Mouse (Mus musculus): Measurements from ENCODE around the gene Desi1.
A peak's percentile ranks its signal among the peaks of the same experiment; 100 is the strongest.
"Not testable (repeated sequence)": the region's sequence is repeated elsewhere in the genome, so short reads cannot be mapped to it uniquely, and the experiment has no call there.

Gene Desi1

DNA sequence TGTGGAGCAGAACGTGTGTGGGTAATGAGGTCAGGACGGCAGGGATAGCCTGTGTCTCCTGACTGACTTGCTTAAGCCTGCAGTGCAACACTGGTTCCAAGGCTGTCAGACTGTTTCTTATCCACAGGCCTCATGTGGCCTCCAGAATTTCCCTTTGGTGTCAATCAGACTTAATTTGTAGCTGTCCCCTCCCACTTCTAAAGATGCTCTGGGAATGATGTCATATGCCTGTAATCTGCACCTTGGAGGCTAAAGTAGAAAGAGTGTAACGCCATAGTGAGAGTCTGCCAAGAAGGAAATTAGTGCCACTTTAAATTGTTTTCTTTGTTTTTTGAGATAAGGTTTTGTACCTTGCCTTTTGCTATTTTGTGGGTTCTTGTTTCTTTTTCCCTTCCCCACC is 14.4 kb downstream of the Desi1 start:
- DNase-seq (ENCODE audit: low spot score): no peak

DNA sequence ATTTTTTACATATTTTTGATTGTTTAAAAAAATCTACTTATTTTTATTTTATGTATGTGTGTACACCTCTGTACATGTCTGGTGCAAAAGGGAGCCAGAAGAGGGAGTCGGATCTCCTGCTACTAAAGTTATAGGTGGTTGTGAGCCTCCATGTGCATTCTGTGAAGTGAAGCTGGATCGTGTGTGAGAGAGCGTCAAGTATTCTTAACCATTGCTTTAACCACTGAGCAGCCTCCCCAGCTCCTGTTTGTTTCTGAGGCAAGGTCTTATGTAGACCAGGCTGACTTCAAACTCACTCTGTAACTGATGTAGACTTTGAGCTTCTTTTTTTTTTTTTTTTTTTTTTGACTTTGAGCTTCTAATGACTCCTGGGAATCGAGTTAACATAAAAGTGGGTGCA is 16.2 kb downstream of the Desi1 start:
- DNase-seq (ENCODE audit: low spot score): no peak

DNA sequence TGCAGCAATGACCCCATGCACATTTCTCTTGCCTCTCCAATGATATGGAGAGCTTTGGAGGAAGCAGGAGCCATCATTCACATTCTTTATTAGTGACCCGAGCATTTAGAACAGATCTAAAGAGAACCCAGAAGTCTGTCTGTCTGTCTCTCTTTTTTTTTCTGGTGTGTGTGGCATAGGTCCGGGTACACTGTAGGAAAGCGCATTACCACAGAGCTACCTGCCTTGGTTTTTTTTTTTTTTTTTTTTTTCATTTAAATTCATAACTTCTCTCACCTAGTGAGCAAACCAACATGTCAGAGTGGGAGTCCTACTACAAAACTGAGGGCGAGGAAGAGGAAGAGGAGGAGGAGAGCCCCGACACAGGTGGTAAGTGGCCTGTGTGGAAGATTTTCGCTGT is 16.8 kb downstream of the Desi1 start:
- DNase-seq (ENCODE audit: low spot score): no peak

DNA sequence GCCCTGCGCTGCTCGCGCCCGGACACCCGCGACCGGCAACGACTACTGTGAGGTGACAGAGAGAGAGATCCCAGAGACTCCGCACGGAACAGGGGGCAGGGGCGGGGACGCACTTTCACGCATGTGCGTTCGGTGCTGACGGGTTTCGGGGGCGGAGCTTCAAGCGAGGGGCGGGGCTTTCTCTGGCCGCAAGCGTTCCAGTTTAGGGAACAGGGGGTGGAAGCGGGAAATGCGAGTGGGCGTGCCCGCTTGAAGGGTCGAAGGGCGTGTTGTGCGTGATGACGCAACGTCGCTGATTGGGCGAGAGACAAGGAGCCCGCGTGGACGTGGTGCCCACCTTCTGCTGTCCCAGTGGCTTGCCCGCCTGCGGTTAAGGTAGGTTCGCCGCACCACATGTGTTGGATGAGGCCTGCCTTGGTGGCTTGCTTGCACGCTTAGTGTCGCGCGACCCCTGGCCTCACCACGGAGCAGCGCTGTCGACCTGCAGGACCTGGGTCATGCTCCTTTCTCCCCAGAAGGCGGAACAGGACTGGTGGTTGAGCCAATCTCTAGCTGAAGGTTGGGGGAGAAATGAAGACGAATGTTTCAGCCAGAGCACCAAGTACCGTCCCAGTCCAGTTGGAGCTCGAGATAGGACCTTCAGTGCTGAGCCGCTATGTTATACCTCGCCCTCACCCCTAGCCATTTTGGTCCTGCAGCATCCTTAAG is 17.4 kb downstream of the Desi1 start:
- DNase-seq (ENCODE audit: low spot score): peak; percentile 99

DNA sequence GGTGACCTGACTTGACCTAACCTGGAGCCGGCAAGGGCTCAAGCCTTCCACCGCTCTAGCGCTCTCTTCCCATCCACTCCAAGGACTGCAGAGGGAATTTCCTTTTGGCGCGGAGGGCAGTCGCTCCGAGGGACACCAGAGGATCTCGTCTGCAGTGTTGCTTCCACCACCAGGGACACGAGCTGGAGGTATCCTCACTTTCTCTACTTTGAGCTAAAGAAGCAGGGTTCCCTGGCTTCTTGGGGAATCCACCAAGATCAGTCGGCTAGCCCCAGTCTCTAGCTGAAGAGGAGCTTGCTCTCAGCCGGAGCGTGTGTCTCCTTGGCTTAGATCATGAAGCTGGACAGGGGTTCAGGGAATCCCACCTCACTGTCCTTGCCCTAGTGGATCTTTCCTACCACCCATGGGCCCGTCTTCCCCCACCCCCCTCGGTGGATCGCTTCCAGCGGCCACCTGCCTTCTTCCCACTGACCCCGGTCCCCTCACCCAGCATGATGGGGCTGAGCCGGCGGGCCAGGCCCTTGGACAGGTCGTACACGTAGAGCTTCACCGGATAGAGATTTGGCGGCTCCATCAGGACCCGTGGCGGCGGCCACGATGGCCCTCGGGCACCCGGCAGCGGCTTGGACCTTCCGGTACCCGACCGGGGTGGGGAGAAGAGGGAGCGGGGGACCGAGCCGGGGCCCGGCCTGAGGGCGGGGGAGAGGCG is 18.1 kb downstream of the Desi1 start:
- DNase-seq (ENCODE audit: low spot score): no peak

- no peak for DNase-seq (ENCODE audit: low spot score)
These were observed 18.8 kb downstream of the Desi1 start for GRCm38 (mm10) chr15:82014745-82015391.

GRCm38 (mm10) chr15:82011947-82012346 is 21.7 kb downstream of the Desi1 start:
- no peak for DNase-seq (ENCODE audit: low spot score)

DNA sequence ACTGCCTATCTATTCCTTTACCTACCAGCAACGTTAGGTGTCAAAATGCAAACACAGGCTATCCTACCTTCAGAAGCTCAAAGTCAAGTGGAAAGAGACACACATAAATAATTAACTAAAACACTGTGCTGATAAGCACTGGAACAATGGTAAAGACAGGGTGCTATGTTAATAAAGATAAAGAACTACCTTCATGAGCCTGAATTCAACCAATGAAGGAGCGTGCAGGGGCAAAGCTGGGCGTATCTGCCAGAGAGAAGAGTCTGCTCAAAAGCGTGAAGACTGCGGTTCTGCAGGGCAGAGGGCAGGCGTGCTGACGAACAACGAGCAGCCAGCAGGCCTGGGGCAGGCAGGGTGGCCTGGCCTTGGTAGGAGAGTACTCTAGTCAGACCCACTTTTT is 29.4 kb downstream of the Desi1 start:
- DNase-seq (ENCODE audit: low spot score): no peak

DNA sequence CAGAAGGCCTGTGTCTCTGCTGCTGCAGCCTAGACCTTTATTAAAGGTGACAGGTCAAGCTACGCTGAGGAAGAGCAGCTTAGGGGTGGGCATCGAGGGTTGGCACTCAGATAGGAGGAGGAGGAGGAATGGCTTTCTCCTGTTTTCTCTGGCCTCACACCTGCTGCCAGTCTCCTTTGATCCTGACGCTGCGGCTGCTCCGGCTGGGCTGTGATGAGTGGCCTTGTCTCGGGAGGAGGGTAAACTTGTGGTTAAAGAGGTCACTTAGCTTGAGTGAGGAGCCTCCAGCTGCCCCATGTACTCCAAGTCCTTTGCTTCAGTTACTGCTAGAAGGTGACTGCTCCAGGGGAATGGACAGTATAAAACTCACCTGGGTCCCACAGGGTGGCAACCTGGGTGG is 39.7 kb downstream of the Desi1 start:
- no peak for DNase-seq (ENCODE audit: low spot score)

DNA sequence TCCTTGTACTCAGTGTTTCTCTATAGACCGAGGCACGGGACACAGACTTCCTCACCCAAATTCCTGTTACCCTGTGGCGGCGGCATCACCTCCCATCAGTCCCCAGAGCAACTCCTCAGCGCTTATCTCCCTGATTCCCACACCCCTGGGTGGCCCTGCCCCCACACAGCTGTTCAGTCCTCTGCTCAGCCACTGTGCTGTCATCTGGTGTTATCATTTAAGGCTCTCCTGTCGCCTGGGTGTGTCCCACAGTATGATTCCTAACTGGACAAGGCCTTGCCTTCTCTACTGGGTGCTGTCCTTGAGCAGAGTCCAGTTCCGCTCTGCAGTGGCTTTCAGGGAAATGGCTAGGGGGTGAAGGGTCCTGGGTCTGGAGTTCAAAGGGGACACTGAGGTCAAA is 43.1 kb downstream of the Desi1 start:
- no peak for DNase-seq (ENCODE audit: low spot score)

GRCm38 (mm10) chr15:81989371-81990062 is 44.1 kb downstream of the Desi1 start:
- peak; percentile 79 for DNase-seq (ENCODE audit: low spot score)

GRCm38 (mm10) chr15:81987646-81988045 is 46.0 kb downstream of the Desi1 start, which contains the start of gene Xrcc6:
TSS of gene Xrcc6 (plus strand) at chr15:81987835.
- DNase-seq (ENCODE audit: low spot score): no peak

DNA sequence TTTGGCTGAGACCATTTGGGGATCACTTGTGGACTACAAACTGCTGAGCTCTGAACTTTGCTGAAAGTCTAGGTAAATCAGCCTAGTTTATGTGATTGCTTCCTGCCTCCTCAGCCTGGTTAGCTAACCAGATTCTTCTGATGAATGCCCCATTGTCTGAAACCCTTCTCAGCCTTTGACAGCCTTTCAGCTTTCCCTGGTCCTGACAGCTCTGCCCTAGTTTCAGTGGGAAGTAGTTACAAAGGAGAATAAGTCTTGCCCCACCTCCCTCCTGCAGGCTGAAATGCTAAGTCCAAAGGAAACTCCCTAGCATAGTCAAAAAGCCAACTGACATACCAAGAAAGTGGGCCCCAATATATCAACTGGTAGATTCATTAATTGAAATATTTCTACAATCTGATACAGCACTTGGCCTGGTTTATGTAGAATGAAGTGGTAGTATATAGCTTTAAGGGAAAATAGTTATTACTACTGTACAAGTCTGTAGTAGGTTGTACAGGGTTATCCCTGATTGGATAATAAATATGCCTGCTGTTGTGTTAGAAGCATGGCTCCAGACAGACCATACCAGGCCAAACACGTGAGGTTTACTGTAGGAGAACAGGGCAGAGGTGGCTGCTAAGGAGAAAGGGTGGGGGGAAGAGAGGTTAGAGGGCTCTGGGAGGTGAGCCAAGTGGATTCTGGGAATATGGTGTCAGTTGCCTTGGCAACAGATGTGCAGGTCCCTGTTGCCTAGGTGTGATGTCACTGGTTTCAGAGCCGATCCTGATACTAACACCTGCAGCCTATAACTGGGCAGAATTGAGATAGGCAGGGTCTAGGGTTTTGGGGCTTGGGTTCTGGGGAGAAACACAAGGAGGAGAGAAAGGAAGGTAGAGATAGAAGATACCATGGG is 48.1 kb downstream of the Desi1 start:
- no peak for DNase-seq (ENCODE audit: low spot score)

DNA sequence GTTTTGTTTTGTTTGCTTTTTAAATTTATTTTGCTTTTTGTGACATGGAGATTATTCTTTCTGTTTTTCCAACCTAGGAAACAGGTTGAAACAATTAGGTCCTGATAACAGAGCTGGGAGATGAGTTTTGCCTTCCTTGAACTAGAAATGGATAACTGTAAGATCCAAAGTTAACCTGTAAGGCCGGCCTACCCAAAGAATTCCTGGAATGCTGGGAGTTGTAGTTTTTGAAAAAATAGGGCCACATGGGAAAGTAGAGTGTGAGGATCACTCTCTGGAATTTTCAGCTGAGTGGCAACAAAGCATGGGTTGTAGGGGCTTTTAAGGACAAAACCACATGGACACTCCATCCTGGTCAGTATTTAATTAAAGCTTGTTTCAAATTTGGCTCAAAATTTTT is 51.5 kb downstream of the Desi1 start:
- no peak for DNase-seq (ENCODE audit: low spot score)

DNA sequence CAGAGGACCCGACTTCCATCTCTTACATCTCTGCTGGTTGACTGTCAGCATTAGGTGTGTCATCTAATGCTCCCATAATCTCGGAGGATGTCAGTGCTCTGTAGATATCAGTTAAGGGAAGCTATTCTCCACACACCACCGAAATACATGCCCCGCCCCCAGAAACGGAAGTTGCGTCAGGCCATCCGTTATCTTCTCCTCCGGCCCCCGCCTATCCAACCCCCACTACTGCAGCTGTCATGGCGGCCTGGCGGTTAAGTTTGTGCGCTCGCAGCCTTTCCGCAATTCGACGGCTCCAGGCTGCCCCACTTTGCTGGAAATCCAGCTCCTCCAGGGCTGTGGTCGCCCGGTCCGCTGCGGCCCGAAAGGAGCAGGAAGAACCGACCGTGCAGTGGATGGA is 53.3 kb downstream of the Desi1 start, which contains the start of gene 1700029P11Rik:
1700029P11Rik (plus strand) TSS at position 220 of the 400 bp plus-strand sequence.
- DNase-seq (ENCODE audit: low spot score): no peak

DNA sequence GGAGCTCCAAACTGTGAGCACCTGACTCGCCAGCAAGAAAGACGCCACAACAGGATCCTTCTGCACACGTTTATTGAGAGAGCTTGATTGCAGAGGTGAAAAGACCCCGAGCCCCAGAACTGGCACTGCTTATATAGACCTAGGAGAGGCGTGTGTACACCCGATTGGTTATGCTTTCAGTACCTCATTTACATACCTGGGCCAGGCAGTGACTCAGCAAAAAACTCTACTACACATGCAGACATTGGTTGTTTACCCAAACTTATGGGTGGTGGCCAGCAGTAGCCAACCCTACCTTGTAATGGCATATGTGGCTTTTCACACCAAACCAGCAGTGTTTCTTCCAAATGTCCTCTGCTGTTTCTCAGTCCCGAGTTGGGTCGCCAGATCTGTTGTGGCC is 58.5 kb downstream of the Desi1 start:
- not testable (repeated sequence) for DNase-seq (ENCODE audit: low spot score)

DNA sequence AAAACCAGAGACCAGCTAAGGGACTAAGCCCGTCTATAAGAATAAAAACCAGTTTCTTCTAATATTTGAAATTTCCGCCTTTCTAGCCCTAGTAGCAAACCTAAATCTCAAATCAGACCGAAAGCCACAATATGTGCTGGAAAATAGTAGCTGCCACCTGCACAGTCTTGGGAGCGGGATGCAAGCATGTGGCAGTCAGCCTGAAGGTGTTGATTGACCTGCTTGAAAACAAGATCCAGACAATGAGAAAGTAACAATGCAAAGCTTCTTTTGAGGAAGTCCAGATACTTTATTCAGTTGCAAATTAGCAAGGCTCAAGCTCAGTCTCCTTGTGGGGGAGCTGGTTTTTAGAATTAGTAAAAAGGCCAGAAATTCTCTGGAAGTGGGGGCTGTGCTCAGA is 63.2 kb downstream of the Desi1 start:
- DNase-seq (ENCODE audit: low spot score): not testable (repeated sequence)

DNA sequence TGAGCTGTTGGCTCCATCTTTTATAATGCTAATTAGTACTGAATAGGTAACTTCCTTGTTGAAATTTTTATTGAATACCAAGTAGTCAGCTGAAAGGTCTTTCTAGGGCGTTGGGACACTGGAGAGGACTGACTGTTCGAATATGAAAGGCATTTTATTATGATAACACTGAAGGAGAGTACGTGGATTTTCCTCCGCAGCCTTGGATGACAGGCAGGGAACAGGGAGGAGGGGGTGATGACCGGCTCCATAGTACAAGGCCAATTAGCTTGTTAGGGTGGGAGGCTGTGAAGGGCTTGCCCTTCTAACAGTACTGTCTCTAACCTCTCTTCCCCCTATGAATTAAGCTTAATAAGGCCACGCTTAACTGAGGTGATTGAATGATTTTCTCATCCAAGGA is 64.0 kb downstream of the Desi1 start:
- DNase-seq (ENCODE audit: low spot score): not testable (repeated sequence)

- no peak for DNase-seq (ENCODE audit: low spot score)
These were observed 64.5 kb downstream of the Desi1 start for GRCm38 (mm10) chr15:81969173-81969572.

DNA sequence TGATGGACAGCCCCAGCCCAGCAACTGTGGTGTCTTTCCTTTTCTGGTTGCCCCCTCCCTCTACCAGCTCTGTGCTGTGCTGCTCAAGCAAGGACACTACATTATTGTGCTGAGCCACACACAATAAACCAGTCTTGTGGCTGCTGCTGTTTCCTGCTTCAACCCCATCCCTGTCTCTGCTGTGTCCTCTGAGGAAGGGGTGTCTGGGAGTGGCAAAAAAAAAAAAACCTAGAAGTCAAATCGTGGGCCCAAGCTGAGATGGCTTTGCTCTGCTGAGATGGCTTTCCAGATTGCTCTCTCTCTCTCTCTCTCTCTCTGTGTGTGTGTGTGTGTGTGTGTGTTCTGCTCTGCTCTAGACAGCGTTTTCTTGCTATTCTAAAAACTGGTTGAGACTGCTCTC is 65.2 kb downstream of the Desi1 start:
- DNase-seq (ENCODE audit: low spot score): no peak

GRCm38 (mm10) chr15:81967821-81968220 is 65.8 kb downstream of the Desi1 start:
- no peak for DNase-seq (ENCODE audit: low spot score)
